21 mouse cellular contexts compared by ENCODE assay signal in the genomic region with DNA sequence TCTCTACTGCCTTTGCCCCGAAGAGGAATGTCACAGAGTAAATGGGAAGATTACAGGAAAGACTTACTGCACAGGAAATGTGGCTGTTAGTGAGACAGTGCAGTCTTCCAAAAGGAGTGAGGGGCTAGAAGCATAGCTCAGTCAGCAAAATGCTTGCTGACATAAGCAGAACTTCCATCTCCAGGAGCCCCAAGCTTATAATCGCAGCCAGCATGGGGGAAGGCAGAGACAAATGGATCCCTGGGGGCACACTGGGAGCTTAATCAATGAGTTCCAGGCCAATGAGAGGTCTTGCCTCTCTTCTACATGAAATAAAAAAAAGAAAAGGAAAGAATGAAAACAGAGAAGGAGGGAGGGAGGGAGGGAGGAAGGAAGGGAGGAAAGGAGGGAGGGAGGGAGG.
A peak's percentile ranks its signal among the peaks of the same experiment; 100 is the strongest.
DNase-seq lines count a peak whose midpoint lies in the region; ATAC-seq and TF ChIP-seq lines count a peak whose summit lies in the region.
"Had no signal": no experiment of that assay in that cellular context is flagged by ENCODE, and none has a peak within 500 bp of the region (broad histone marks: within the 10 kb centered on the region; RNA-seq: fewer than 3 reads in every experiment).

No protein-coding gene starts in this region.

- no peak overlapping the region for H3K4me2 ChIP-seq in hindbrain, embryonic 11.5 days (replicated peaks; ENCODE audit: low read depth, low read length)
- no peak overlapping the region for H3K4me2 ChIP-seq in kidney, postnatal 0 days (ENCODE audit: low read length)
- no peak overlapping the region for H3K4me2 ChIP-seq in neural tube, embryonic 15.5 days
- H3K4me2 ChIP-seq: heart, embryonic 11.5 days; limb, embryonic 12.5 days; liver, embryonic 13.5 days; stomach, embryonic 15.5 days had no signal

- WGBS in hindbrain, embryonic 10.5 days: 48% methylated on average over 2 of the region's 2 CpGs
- WGBS in hindbrain, embryonic 11.5 days: 38% methylated on average over 2 of the region's 2 CpGs
- 41% methylated on average over 2 of the region's 2 CpGs for WGBS in kidney, postnatal 0 days
- WGBS in neural tube, embryonic 15.5 days: 30% methylated on average over 2 of the region's 2 CpGs

- H3K9ac ChIP-seq in hindbrain, embryonic 11.5 days (ENCODE audit: low read depth, low read length): no peak overlapping the region
- H3K9ac ChIP-seq in kidney, postnatal 0 days (ENCODE audit: low read depth, low read length): no peak overlapping the region
- no peak overlapping the region for H3K9ac ChIP-seq in neural tube, embryonic 15.5 days (replicated peaks)
- H3K9ac ChIP-seq: limb, embryonic 12.5 days; liver, embryonic 13.5 days; stomach, embryonic 15.5 days had no signal

- H3K4me1 ChIP-seq in hindbrain, embryonic 10.5 days (replicated peaks): peaks cover 27% of the 10 kb centered on the region
- H3K4me1 ChIP-seq in hindbrain, embryonic 11.5 days (replicated peaks; ENCODE audit: control insufficient read depth, insufficient read depth, low read length): 0 out of 2 replicates have a peak, but pooled peaks cover 2% of the 10 kb centered on the region
- 0 out of 2 replicates have a peak, but pooled peaks cover 5% of the 10 kb centered on the region for H3K4me1 ChIP-seq in kidney, postnatal 0 days (replicated peaks; ENCODE audit: insufficient read depth, low read length)
- H3K4me1 ChIP-seq in neural tube, embryonic 15.5 days: 0 out of 2 replicates have a peak, but pooled peaks cover 6% of the 10 kb centered on the region
- H3K4me1 ChIP-seq: liver, embryonic 13.5 days; stomach, embryonic 15.5 days had no signal

- intact Hi-C loops in left cerebral cortex, postnatal 4 days (cut with DNase I): no loop called here

- no peak for ATAC-seq in hindbrain, embryonic 11.5 days (ENCODE audit: low FRiP score)
- ATAC-seq in kidney, postnatal 0 days (replicated peaks; ENCODE audit: low FRiP score, low read depth): no peak
- peak; percentile 40; the same call in 1 of the 2 replicates for ATAC-seq in neural tube, embryonic 15.5 days (ENCODE audit: low FRiP score)
- ATAC-seq: CD4-positive, CD25-positive, alpha-beta regulatory T cell, adult 4 months; forebrain, embryonic 16.5 days had no signal

- 0 out of 2 replicates have a peak overlapping the region, but pooled peaks have one; percentile 16 for H3K27ac ChIP-seq in hindbrain, embryonic 10.5 days
- no peak overlapping the region for H3K27ac ChIP-seq in hindbrain, embryonic 11.5 days (ENCODE audit: low read depth, low read length)
- peak overlapping the region; percentile 64; the same call in 1 of the 2 replicates for H3K27ac ChIP-seq in kidney, postnatal 0 days
- H3K27ac ChIP-seq in neural tube, embryonic 15.5 days (replicated peaks): no peak overlapping the region
- H3K27ac ChIP-seq: liver, embryonic 13.5 days; stomach, embryonic 15.5 days had no signal

- no peak for TF ChIP-seq CTCF in kidney, postnatal 0 days (IDR thresholded peaks at IDR 0.05; ENCODE audit: low read depth)

- H3K4me3 ChIP-seq in hindbrain, embryonic 10.5 days: no peak overlapping the region
- H3K4me3 ChIP-seq in hindbrain, embryonic 11.5 days (ENCODE audit: low read depth, low read length): no peak overlapping the region
- no peak overlapping the region for H3K4me3 ChIP-seq in kidney, postnatal 0 days (replicated peaks; ENCODE audit: low read depth, low read length)
- no peak overlapping the region for H3K4me3 ChIP-seq in neural tube, embryonic 15.5 days (replicated peaks)
- H3K4me3 ChIP-seq: limb, embryonic 12.5 days; liver, embryonic 13.5 days; stomach, embryonic 15.5 days had no signal

- no peaks in the 10 kb centered on the region for H3K36me3 ChIP-seq in hindbrain, embryonic 10.5 days
- no peaks in the 10 kb centered on the region for H3K36me3 ChIP-seq in hindbrain, embryonic 11.5 days (ENCODE audit: control insufficient read depth, insufficient read depth, low read length)
- H3K36me3 ChIP-seq in kidney, postnatal 0 days (ENCODE audit: insufficient read depth, low read length): no peaks in the 10 kb centered on the region
- no peaks in the 10 kb centered on the region for H3K36me3 ChIP-seq in neural tube, embryonic 15.5 days
- H3K36me3 ChIP-seq: limb, embryonic 12.5 days; liver, embryonic 13.5 days; stomach, embryonic 15.5 days had no signal

- H3K27me3 ChIP-seq in hindbrain, embryonic 10.5 days (ENCODE audit: insufficient read depth, poor library complexity, severe bottlenecking): no peaks in the 10 kb centered on the region
- no peaks in the 10 kb centered on the region for H3K27me3 ChIP-seq in hindbrain, embryonic 11.5 days (ENCODE audit: control insufficient read depth, insufficient read depth, low read length)
- H3K27me3 ChIP-seq in kidney, postnatal 0 days (ENCODE audit: insufficient read depth, low read length): no peaks in the 10 kb centered on the region
- no peaks in the 10 kb centered on the region for H3K27me3 ChIP-seq in neural tube, embryonic 15.5 days (replicated peaks)
- H3K27me3 ChIP-seq: limb, embryonic 12.5 days; liver, embryonic 13.5 days; stomach, embryonic 15.5 days had no signal

- H3K9me3 ChIP-seq in hindbrain, embryonic 10.5 days: no peaks in the 10 kb centered on the region
- no peaks in the 10 kb centered on the region for H3K9me3 ChIP-seq in hindbrain, embryonic 11.5 days (ENCODE audit: control insufficient read depth, low read length)
- H3K9me3 ChIP-seq in kidney, postnatal 0 days (replicated peaks; ENCODE audit: low read length): no peaks in the 10 kb centered on the region
- H3K9me3 ChIP-seq in neural tube, embryonic 15.5 days (replicated peaks): no peaks in the 10 kb centered on the region
- H3K9me3 ChIP-seq: limb, embryonic 12.5 days; liver, embryonic 13.5 days; stomach, embryonic 15.5 days had no signal

- DNase-seq in hindbrain, embryonic 10.5 days (ENCODE audit: low spot score): no peak
- no peak for DNase-seq in hindbrain, embryonic 11.5 days (ENCODE audit: low spot score)
- DNase-seq in kidney, postnatal 0 days (ENCODE audit: low spot score): no peak
- no peak for DNase-seq in kidney, adult 8-10 months
- DNase-seq in embryo, embryonic 11 days: peak; percentile 21
- DNase-seq in left cerebral cortex, postnatal 4 days: no peak
- DNase-seq: adrenal gland, postnatal 14 days; cerebellum, adult 11 months; cerebellum, adult 9-11 months; gastrocnemius, postnatal 14 days; heart, adult 11 months; liver, embryonic 13.5 days; lung, adult 2 months; lung, postnatal 14 days; midbrain, embryonic 14.5 days had no signal

Comparison
In these comparisons a context has a peak if more than half of its experiments do, and no peak if none do; other contexts are left out.
1. H3K27ac ChIP-seq: peak in hindbrain, embryonic 10.5 days (single experiment) and kidney, postnatal 0 days (single experiment); none in hindbrain, embryonic 11.5 days (single experiment) and neural tube, embryonic 15.5 days (single experiment).